Mouse (Mus musculus): ENCODE measurements around the gene Slc39a9.

GRCm38 (mm10) chr12:80643693-80644505 lies at the start of gene Slc39a9, which contains the start of gene Erh:
- TF ChIP-seq CTCF (IDR thresholded peaks at IDR 0.05; ENCODE audit: low read depth, low read length) (no peak), TAL1 (conservative IDR thresholded peaks at IDR 0.05; ENCODE audit: low read depth, low read length) (no peak), GATA1 (IDR thresholded peaks at IDR 0.05; ENCODE audit: borderline replicate concordance, low read length) (no peak)
